Mouse (Mus musculus): ENCODE results near the gene Rhbdf2.
A peak's percentile ranks its signal among the peaks of the same experiment; 100 is the strongest.
"Not testable (repeated sequence)": the region's sequence is repeated elsewhere in the genome, so short reads cannot be mapped to it uniquely, and the experiment has no call there.

Rhbdf2 gene

GRCm38 (mm10) chr11:116643579-116644224, 16.9 kb upstream of the Rhbdf2 start:
- DNase-seq = no peak

GRCm38 (mm10) chr11:116642681-116643578, 16.1 kb upstream of the Rhbdf2 start:
- peak; percentile 51 to 69 for DNase-seq

- DNase-seq = no peak
These were observed 14.9 kb upstream of the Rhbdf2 start for GRCm38 (mm10) chr11:116641731-116642130.

- DNase-seq = no peak
These were observed 14.3 kb upstream of the Rhbdf2 start for GRCm38 (mm10) chr11:116641168-116641567.

GRCm38 (mm10) chr11:116636607-116637006, 9.8 kb upstream of the Rhbdf2 start:
- DNase-seq = not testable (repeated sequence)

- no peak for DNase-seq
These were observed 6.1 kb upstream of the Rhbdf2 start for GRCm38 (mm10) chr11:116632962-116633361.

- no peak for DNase-seq
These were observed 3.5 kb upstream of the Rhbdf2 start for GRCm38 (mm10) chr11:116630171-116630965.

- DNase-seq = no peak
These were observed 2.7 kb upstream of the Rhbdf2 start for GRCm38 (mm10) chr11:116629472-116629871.

GRCm38 (mm10) chr11:116628712-116629111, 1.9 kb upstream of the Rhbdf2 start:
- peak; percentile 47 to 68 for DNase-seq

- no peak for DNase-seq
These were observed 527 bp upstream of the Rhbdf2 start for GRCm38 (mm10) chr11:116627072-116628020.

GRCm38 (mm10) chr11:116625081-116626000, 1.5 kb downstream of the Rhbdf2 start:
- no peak for DNase-seq

- DNase-seq = peak; percentile 70 to 71
These were observed 2.5 kb downstream of the Rhbdf2 start for GRCm38 (mm10) chr11:116624131-116624832.

- DNase-seq = no peak
These were observed 3.3 kb downstream of the Rhbdf2 start for GRCm38 (mm10) chr11:116623281-116624124.

- DNase-seq = no peak
These were observed 5.5 kb downstream of the Rhbdf2 start for GRCm38 (mm10) chr11:116621258-116621704.

GRCm38 (mm10) chr11:116620559-116621253, 6.1 kb downstream of the Rhbdf2 start:
- no peak for DNase-seq

- DNase-seq = no peak
These were observed 6.7 kb downstream of the Rhbdf2 start for GRCm38 (mm10) chr11:116620073-116620472.

GRCm38 (mm10) chr11:116619561-116619960, 7.3 kb downstream of the Rhbdf2 start:
- DNase-seq = no peak

GRCm38 (mm10) chr11:116619156-116619555, 7.7 kb downstream of the Rhbdf2 start:
- no peak for DNase-seq
